Mouse (Mus musculus): ENCODE data around the gene Fam102b. TPM values are rescaled to one million over a fixed set of nuclear protein-coding genes. Genes with fewer than 3 reads are reported as not detected.

Fam102b gene
- 16.0 and 23.9 TPM in 2 replicates for polyA plus RNA-seq (2012; rRNA removed)

- peak; percentile 90 for DNase-seq (ENCODE audit: low spot score)
Observed at GRCm38 (mm10) chr3:109027515-109027987, at the start of gene Fam102b. Fam102b (minus strand) TSS chr3:109027607.

GRCm38 (mm10) chr3:109062989-109063388 lies 35.6 kb upstream of the Fam102b start:
- DNase-seq (ENCODE audit: low spot score) = no peak

DNA sequence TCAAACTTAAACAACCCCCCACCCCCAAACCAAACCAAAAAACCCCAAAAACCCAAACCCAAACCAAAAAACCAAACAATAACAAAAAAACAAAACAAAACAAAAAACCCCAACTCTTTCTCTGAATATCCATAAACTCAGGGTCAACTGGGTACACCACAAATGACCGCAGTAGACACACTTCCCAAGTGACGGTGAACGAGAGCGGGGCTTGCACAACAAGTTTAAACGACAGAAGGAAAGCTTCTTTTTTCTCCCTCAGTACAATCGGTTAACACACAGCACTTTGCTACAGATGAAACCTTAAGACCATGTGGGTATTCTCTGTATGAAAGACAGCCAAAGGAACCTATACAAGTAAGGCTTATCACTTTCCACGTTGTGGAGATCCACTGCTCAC lies 35.0 kb upstream of the Fam102b start:
- no peak for DNase-seq (ENCODE audit: low spot score)

DNA sequence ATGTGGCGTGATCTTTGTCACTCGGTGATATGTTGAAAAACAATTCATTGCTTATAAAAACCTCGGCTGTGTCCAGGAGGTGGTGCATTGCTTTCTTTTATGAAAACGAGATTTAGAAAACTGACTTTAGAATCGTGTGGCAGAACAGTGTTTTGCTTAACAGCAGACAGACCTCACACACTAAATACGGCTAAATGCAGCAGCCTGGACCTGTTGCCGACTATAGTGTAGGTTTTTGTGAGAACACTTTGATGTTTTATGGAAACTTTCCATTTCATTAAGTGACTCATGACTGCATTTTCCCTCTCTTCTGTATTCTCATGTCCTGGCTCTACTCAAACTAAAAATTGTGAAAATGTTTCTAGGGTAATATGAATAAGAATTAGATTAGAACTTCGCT lies 32.5 kb upstream of the Fam102b start:
- DNase-seq (ENCODE audit: low spot score) = no peak

DNA sequence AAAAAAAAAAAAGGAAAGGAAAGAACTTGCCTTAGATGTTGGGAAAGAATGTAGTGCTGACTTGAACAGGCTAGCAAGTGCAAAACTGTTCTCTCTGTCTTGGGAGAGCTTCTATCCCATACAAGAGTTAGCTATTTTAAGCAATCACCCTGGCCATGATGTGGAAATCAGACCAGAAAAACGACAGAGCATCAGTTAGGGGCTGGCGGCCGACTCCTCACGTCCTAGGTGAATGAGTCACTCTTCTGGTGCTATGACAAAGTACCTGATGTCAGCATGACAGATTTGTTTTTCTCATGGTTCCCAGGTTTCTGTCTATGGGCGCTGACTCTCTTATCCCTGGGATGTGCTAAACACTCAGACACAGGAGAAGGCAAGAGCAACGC lies 24.5 kb upstream of the Fam102b start:
- no peak for DNase-seq (ENCODE audit: low spot score)

- no peak for DNase-seq (ENCODE audit: low spot score)
Observed at GRCm38 (mm10) chr3:109051056-109051945, 23.9 kb upstream of the Fam102b start.

- DNase-seq (ENCODE audit: low spot score) = no peak
Observed at GRCm38 (mm10) chr3:109047707-109048283, 20.4 kb upstream of the Fam102b start.

- DNase-seq (ENCODE audit: low spot score) = no peak
Observed at GRCm38 (mm10) chr3:109046428-109046827, 19.0 kb upstream of the Fam102b start.

- no peak for DNase-seq (ENCODE audit: low spot score)
Observed at GRCm38 (mm10) chr3:109043395-109043794, 16.0 kb upstream of the Fam102b start.

GRCm38 (mm10) chr3:109040908-109041307 lies 13.5 kb upstream of the Fam102b start:
- DNase-seq (ENCODE audit: low spot score) = no peak

GRCm38 (mm10) chr3:109034411-109034810 lies 7.0 kb upstream of the Fam102b start:
- DNase-seq (ENCODE audit: low spot score) = no peak

DNA sequence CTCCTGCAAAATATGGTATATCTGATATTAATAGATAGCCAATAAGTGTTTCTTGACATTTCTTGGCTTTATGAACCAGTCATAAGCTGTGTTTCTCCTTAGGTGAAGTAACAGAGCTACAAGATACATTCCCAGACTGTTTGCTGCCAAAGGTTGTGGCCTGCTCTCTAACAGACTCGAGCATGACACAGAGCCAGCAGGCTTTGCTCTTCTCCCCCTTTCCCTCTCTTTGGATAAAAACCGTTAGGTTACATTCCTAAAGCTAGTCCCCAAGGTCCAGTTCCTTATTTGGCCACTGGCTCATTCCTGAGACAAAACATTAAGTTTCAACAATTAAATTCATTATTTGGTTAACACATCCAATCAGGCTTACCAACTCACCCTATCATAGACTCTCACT lies 4.9 kb upstream of the Fam102b start:
- DNase-seq (ENCODE audit: low spot score) = no peak

DNA sequence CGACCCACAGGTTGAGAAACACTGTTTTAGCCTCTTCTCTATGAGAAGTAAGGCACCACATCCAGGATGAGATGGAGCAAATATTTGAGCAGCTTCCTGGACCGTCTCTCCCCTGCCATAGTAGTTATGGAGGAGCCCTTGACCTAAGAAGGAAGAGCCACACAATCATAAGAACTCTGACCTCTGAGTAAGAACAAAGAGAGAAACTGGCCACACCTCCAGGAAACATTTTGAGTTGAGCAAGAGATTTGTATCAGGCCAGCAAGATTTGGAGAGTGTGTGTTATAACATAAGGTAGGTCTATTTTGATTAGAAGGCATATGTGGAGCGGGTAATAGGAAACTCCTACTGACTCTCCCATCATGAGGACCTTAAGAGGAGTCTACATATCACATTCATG lies 4.2 kb upstream of the Fam102b start:
- DNase-seq (ENCODE audit: low spot score) = no peak

DNA sequence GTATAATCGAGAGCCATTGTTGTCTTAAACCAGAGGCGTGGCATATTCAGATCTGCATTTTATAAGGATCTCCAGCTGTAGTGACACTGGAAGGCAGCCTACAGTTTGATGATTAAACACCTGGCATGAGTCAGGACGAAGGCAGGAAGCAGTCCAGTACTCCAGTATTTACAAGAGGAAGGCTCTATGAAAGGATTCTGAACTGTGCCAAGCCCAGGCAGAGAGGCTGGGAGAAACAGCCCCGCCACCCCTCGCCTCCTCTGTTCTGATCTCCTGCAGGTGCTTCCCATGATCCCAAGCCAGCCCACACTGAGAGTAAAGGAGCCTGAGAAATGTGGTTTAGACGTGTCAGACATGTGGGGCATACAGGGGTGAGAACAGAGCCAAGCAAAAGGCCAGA lies 3.4 kb upstream of the Fam102b start:
- DNase-seq (ENCODE audit: low spot score) = no peak

- no peak for DNase-seq (ENCODE audit: low spot score)
Observed at GRCm38 (mm10) chr3:109029661-109030060, 2.3 kb upstream of the Fam102b start.

GRCm38 (mm10) chr3:109026991-109027470 lies 376 bp downstream of the Fam102b start:
- DNase-seq (ENCODE audit: low spot score) = no peak

DNA sequence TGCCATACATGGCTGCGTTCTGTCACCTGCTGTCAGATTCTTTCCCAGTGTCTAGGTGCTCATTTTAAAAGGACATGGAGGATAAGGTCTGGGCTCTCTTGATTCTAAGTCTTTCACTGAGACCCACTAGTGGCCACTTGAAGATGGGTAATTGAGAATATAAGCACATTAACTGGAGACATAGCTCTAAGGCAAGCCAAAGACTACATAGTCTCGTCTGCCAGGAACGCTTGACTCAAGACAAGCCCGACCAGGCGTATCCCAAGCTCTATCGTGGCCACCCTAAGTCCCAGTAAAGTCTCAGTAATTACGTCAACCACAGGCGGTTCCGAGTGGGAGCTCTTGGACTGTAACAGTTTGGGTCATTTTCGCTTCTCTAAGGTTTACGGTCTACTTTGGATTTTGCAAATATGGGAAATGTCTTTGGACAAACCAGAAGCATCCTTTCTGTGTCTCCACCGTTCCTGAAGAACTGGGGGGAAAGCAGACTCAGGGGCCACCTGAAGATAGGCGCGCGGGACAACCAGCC lies 881 bp downstream of the Fam102b start:
- DNase-seq (ENCODE audit: low spot score) = no peak

DNA sequence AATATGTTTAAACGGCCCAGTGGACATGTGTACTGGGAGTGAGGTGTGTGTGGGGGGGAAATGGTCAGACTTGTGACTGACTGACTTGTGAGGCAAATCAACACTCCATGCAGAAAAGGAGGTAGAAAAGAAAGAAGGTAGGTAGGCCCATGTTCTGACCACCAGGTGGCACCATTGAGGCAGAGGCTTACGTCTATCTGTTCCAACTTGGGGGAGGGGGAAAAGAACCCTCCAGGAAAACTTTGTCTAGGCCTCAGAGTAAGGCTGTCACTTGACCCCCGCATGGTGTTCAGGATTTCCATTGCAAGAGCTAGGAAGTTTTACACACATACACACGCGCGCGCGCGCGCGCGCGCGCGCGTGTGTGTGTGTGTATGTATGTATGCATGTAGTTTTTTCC lies 1.8 kb downstream of the Fam102b start:
- peak; percentile 32 for DNase-seq (ENCODE audit: low spot score)

GRCm38 (mm10) chr3:109023066-109023465 lies 4.3 kb downstream of the Fam102b start:
- DNase-seq (ENCODE audit: low spot score) = no peak

DNA sequence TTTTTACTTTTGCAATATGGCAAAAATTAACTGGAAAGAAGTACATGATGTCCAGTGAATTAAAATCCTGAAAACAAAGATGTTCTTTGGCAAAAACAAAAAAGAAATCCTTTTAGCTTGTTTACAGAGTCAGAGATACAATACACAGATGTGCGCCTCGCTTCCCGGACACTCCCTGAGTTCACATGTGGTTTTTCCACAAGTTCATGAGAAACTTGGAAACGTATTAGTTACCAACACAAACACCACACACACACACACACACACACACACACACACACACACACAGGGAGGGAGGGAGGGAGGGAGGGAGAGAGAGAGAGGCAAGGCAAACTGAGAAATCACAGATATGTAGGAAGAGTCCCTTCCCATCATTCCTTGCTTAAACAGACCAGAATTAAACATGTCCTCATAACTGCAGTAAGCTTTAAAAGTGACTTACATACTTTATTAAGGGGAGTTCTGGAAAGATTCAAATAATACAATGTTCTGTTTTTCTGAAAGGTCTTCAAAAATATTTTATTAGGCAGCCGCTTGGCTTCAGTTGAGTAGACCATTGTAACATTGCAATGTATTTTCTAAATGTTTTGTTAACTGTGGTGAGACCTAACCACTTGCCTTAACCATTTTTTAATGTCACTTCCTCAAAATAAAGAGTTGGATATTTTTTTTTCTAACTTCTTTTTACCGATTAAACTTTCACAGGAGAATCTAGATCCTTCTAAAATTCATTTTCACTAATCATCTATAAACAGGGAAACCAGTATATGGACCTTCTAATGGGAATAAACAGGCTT lies 5.5 kb downstream of the Fam102b start:
- no peak for DNase-seq (ENCODE audit: low spot score)

GRCm38 (mm10) chr3:109018336-109018735 lies 9.1 kb downstream of the Fam102b start:
- DNase-seq (ENCODE audit: low spot score) = no peak

GRCm38 (mm10) chr3:109012595-109012994 lies 14.8 kb downstream of the Fam102b start:
- DNase-seq (ENCODE audit: low spot score) = no peak

Data from urinary bladder, adult 2 months (tissue).